Mouse (Mus musculus) lung, postnatal 25 days (tissue): ENCODE data around the gene Evl.
A peak's percentile ranks its signal among the peaks of the same experiment; 100 is the strongest.
"Not testable (repeated sequence)": the region's sequence is repeated elsewhere in the genome, so short reads cannot be mapped to it uniquely, and the experiment has no call there.

Experiments
- DNase-seq: peaks from one replicate; pipeline ENCODE4 v3.0.0; 2022; ENCODE audit warnings: low spot score

Evl gene

GRCm38 (mm10) chr12:108554120-108554841, at the start of gene Evl:
Evl (plus strand) TSS chr12:108554720.
- peak; percentile 71 for DNase-seq

GRCm38 (mm10) chr12:108505846-108506245, 48.7 kb upstream of the Evl start:
- DNase-seq = no peak

GRCm38 (mm10) chr12:108507046-108507445, 47.5 kb upstream of the Evl start:
- not testable (repeated sequence) for DNase-seq

- no peak for DNase-seq
Measured at GRCm38 (mm10) chr12:108510571-108510970, 43.9 kb upstream of the Evl start.

- DNase-seq = peak; percentile 33
Measured at GRCm38 (mm10) chr12:108511009-108511408, 43.5 kb upstream of the Evl start.

- DNase-seq = no peak
Measured at GRCm38 (mm10) chr12:108515464-108515863, 39.1 kb upstream of the Evl start.

- DNase-seq = no peak
Measured at GRCm38 (mm10) chr12:108519374-108519773, 35.1 kb upstream of the Evl start.

GRCm38 (mm10) chr12:108529214-108529613, 25.3 kb upstream of the Evl start:
- DNase-seq = no peak

- DNase-seq = no peak
Measured at GRCm38 (mm10) chr12:108534484-108534883, 20.0 kb upstream of the Evl start.

GRCm38 (mm10) chr12:108536461-108536860, 18.1 kb upstream of the Evl start:
- DNase-seq = no peak

- peak; percentile 55 for DNase-seq
Measured at GRCm38 (mm10) chr12:108541088-108541487, 13.4 kb upstream of the Evl start.

- DNase-seq = no peak
Measured at GRCm38 (mm10) chr12:108546508-108547153, 7.9 kb upstream of the Evl start.

- no peak for DNase-seq
Measured at GRCm38 (mm10) chr12:108547251-108547875, 7.2 kb upstream of the Evl start.

- DNase-seq = no peak
Measured at GRCm38 (mm10) chr12:108551731-108552130, 2.8 kb upstream of the Evl start.

- DNase-seq = no peak
Measured at GRCm38 (mm10) chr12:108553079-108553478, 1.4 kb upstream of the Evl start.

GRCm38 (mm10) chr12:108554861-108555556, 489 bp downstream of the Evl start:
- DNase-seq = no peak

- DNase-seq = no peak
Measured at GRCm38 (mm10) chr12:108558194-108558593, 3.7 kb downstream of the Evl start.

- no peak for DNase-seq
Measured at GRCm38 (mm10) chr12:108563238-108563637, 8.7 kb downstream of the Evl start.

- no peak for DNase-seq
Measured at GRCm38 (mm10) chr12:108564910-108565506, 10.5 kb downstream of the Evl start.

GRCm38 (mm10) chr12:108579156-108579871, 24.8 kb downstream of the Evl start:
- DNase-seq = no peak

- DNase-seq = peak; percentile 69
Measured at GRCm38 (mm10) chr12:108583775-108584174, 29.3 kb downstream of the Evl start.
